Mouse (Mus musculus): ENCODE results near the gene Ipo7.
"Not testable (repeated sequence)": the region's sequence is repeated elsewhere in the genome, so short reads cannot be mapped to it uniquely, and the experiment has no call there.

Ipo7 gene

GRCm38 (mm10) chr7:110018631-110019482 lies 783 bp downstream of the Ipo7 start:
- DNase-seq (ENCODE audit: low spot score), result no peak

- DNase-seq (ENCODE audit: low spot score), result no peak
These were observed 5.5 kb downstream of the Ipo7 start for GRCm38 (mm10) chr7:110023553-110023952.

GRCm38 (mm10) chr7:110026594-110026993 lies 8.5 kb downstream of the Ipo7 start:
- no peak for DNase-seq (ENCODE audit: low spot score)

- DNase-seq (ENCODE audit: low spot score), result no peak
These were observed 10.8 kb downstream of the Ipo7 start for GRCm38 (mm10) chr7:110028826-110029225.

- DNase-seq (ENCODE audit: low spot score), result no peak
These were observed 12.3 kb downstream of the Ipo7 start for GRCm38 (mm10) chr7:110030342-110030741.

- DNase-seq (ENCODE audit: low spot score), result not testable (repeated sequence)
These were observed 39.6 kb downstream of the Ipo7 start for GRCm38 (mm10) chr7:110057723-110058122.

- DNase-seq (ENCODE audit: low spot score), result peak; percentile 44
These were observed 41.2 kb downstream of the Ipo7 start for GRCm38 (mm10) chr7:110059092-110059785.

- no peak for DNase-seq (ENCODE audit: low spot score)
These were observed 42.1 kb downstream of the Ipo7 start for GRCm38 (mm10) chr7:110060106-110060668.

GRCm38 (mm10) chr7:110060669-110061198 lies 42.7 kb downstream of the Ipo7 start:
- no peak for DNase-seq (ENCODE audit: low spot score)

- DNase-seq (ENCODE audit: low spot score), result peak; percentile 100
These were observed 43.2 kb downstream of the Ipo7 start, which contains the start of gene Zfp143 for GRCm38 (mm10) chr7:110061199-110061751. Gene Zfp143, plus strand, starts transcription at chr7:110061217.

- DNase-seq (ENCODE audit: low spot score), result no peak
These were observed 43.7 kb downstream of the Ipo7 start for GRCm38 (mm10) chr7:110061752-110062273.

GRCm38 (mm10) chr7:110063731-110064130 lies 45.7 kb downstream of the Ipo7 start:
- DNase-seq (ENCODE audit: low spot score), result no peak

GRCm38 (mm10) chr7:110069070-110069469 lies 51.0 kb downstream of the Ipo7 start:
- DNase-seq (ENCODE audit: low spot score), result no peak

- no peak for DNase-seq (ENCODE audit: low spot score)
These were observed 60.1 kb downstream of the Ipo7 start for GRCm38 (mm10) chr7:110078168-110078567.

- peak; percentile 87 for DNase-seq (ENCODE audit: low spot score)
These were observed 65.5 kb downstream of the Ipo7 start for GRCm38 (mm10) chr7:110083386-110084165.

GRCm38 (mm10) chr7:110085217-110085616 lies 67.1 kb downstream of the Ipo7 start:
- no peak for DNase-seq (ENCODE audit: low spot score)

- no peak for DNase-seq (ENCODE audit: low spot score)
These were observed 69.8 kb downstream of the Ipo7 start for GRCm38 (mm10) chr7:110087914-110088313.

- DNase-seq (ENCODE audit: low spot score), result no peak
These were observed 73.6 kb downstream of the Ipo7 start for GRCm38 (mm10) chr7:110091670-110092069.

- DNase-seq (ENCODE audit: low spot score), result no peak
These were observed 78.3 kb downstream of the Ipo7 start for GRCm38 (mm10) chr7:110096332-110096731.

GRCm38 (mm10) chr7:110097106-110097793 lies 79.2 kb downstream of the Ipo7 start:
- DNase-seq (ENCODE audit: low spot score), result no peak

GRCm38 (mm10) chr7:110100854-110101253 lies 82.8 kb downstream of the Ipo7 start:
- no peak for DNase-seq (ENCODE audit: low spot score)
